Mouse (Mus musculus): ENCODE results near the gene Shank2. TPM values are rescaled to one million over a fixed set of nuclear protein-coding genes. Genes with fewer than 3 reads are reported as not detected.

Gene Shank2
- total RNA-seq, 1 experiment: 0.94 TPM

DNA sequence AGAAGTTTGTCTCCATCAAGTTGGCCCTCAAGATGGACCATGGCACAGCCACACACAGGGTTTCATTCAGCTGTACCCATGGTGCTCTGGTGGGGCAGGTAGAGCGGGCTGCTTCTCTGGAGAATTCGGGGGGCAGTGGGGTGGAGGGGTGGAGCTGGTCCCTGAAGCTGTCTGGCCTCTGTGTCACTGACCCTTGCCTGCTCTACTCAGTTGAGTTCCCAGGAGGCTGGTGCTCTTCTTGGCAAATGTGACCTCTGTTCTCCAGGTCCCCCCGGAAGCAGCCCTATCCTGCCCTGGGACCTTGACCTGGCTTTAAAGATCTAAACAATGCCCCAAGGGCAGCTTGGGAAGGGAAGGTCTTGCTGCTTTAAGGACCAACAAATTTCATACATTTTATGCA, 20.1 kb downstream of the Shank2 start:
- DNase-seq (ENCODE audit: low read depth, low spot score): no peak
- Histone ChIP-seq H3K9ac (ENCODE audit: insufficient read depth, low read depth, low read length, poor library complexity, severe bottlenecking) (no peak overlapping the region), H3K27ac (ENCODE audit: insufficient read depth, low read depth, low read length, poor library complexity, severe bottlenecking) (no peak overlapping the region), H3K9me3 (ENCODE audit: control insufficient read depth, insufficient read depth, low read depth, low read length) (no peaks in the 10 kb centered on the region), H3K4me3 (ENCODE audit: insufficient read depth in 1 of 2, low read depth in 1 of 2, low read length in 2 of 2, poor library complexity in 1 of 2, severe bottlenecking in 1 of 2) (no peak overlapping the region), H3K4me1 (ENCODE audit: control insufficient read depth in 2 of 2, insufficient read depth in 2 of 2, low read length in 2 of 2, poor library complexity in 1 of 2) (no peaks in the 10 kb centered on the region), H3K36me3 (ENCODE audit: control insufficient read depth, insufficient read depth, low read length, poor library complexity, severe bottlenecking) (no peaks in the 10 kb centered on the region)
- TF ChIP-seq HCFC1 (IDR thresholded peaks at IDR 0.05; ENCODE audit: borderline replicate concordance, insufficient read depth, low read length) (no peak), MAFK (IDR thresholded peaks at IDR 0.05; ENCODE audit: insufficient read depth, low read depth, low read length) (no peak), ZNF384 (IDR thresholded peaks at IDR 0.05; ENCODE audit: low read depth, low read length) (no peak), CHD2 (IDR thresholded peaks at IDR 0.05; ENCODE audit: low read depth, low read length) (no peak), ZC3H11A (IDR thresholded peaks at IDR 0.05; ENCODE audit: borderline replicate concordance, low read depth, low read length) (no peak)
- in situ Hi-C loops (cut with MboI; ENCODE audit: low sequenced_read_pairs in 2 of 2, unreplicated experiment in 2 of 2): no loop called here

DNA sequence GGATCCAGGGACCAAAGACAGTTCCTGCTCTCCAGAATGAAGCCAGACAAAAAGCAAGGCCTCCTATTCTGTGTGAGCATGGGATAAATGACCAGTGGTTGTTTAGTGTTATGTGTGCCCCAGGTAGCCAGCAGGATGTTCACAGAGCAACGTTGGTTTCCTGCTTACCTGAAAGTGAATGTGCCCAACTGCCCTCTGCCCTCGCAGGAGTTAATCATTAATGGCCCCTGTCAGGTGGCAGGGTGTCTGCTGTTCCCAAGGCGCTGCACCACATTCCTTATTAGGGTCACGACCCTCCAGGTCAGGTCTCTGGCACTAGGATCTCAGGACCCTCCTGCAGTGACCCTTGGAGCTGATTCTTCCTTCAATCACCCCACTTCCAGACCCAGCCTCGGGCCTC, 21.0 kb downstream of the Shank2 start:
- H3K9ac ChIP-seq (ENCODE audit: insufficient read depth, low read depth, low read length, poor library complexity, severe bottlenecking): no peak overlapping the region
- no peak overlapping the region for H3K27ac ChIP-seq (ENCODE audit: insufficient read depth, low read depth, low read length, poor library complexity, severe bottlenecking)
- no peak overlapping the region for H3K4me3 ChIP-seq (ENCODE audit: insufficient read depth in 1 of 2, low read depth in 1 of 2, low read length in 2 of 2, poor library complexity in 1 of 2, severe bottlenecking in 1 of 2)
- TF ChIP-seq ZNF384 (IDR thresholded peaks at IDR 0.05; ENCODE audit: low read depth, low read length): no peak
- no peak for TF ChIP-seq CHD2 (IDR thresholded peaks at IDR 0.05; ENCODE audit: low read depth, low read length)
- TF ChIP-seq MAFK (IDR thresholded peaks at IDR 0.05; ENCODE audit: insufficient read depth, low read depth, low read length): no peak
- TF ChIP-seq HCFC1 (IDR thresholded peaks at IDR 0.05; ENCODE audit: borderline replicate concordance, insufficient read depth, low read length): no peak
- TF ChIP-seq ZC3H11A (IDR thresholded peaks at IDR 0.05; ENCODE audit: borderline replicate concordance, low read depth, low read length): no peak
- H3K36me3 ChIP-seq (ENCODE audit: control insufficient read depth, insufficient read depth, low read length, poor library complexity, severe bottlenecking): no peaks in the 10 kb centered on the region
- no peak for DNase-seq (ENCODE audit: low read depth, low spot score)
- no peaks in the 10 kb centered on the region for H3K4me1 ChIP-seq (ENCODE audit: control insufficient read depth in 2 of 2, insufficient read depth in 2 of 2, low read length in 2 of 2, poor library complexity in 1 of 2)
- H3K9me3 ChIP-seq (ENCODE audit: control insufficient read depth, insufficient read depth, low read depth, low read length): no peaks in the 10 kb centered on the region
- in situ Hi-C loops (cut with MboI; ENCODE audit: low sequenced_read_pairs in 2 of 2, unreplicated experiment in 2 of 2): no loop called here

DNA sequence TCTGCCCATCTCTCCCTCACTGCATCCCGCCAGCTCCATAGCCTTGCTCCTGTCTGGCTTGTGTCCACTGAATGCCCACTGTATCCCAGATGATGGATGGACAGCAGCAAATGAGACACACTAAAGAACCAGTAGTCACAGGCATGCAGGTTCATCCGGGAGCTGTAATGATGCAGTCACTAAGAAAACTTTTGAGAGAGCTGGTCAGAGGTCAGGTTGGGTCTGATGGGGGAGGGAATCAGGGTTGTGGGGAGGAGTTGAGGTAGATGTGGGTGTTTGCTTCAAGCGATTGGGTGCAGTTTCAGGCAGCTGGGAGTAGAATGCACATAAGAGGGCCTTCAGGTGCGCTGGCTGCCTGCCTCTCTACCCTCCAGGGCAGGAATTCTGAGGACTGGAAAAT, 21.8 kb downstream of the Shank2 start:
- in situ Hi-C loops (cut with MboI; ENCODE audit: low sequenced_read_pairs in 2 of 2, unreplicated experiment in 2 of 2): no loop called here
- TF ChIP-seq ZNF384 (IDR thresholded peaks at IDR 0.05; ENCODE audit: low read depth, low read length): no peak
- TF ChIP-seq HCFC1 (IDR thresholded peaks at IDR 0.05; ENCODE audit: borderline replicate concordance, insufficient read depth, low read length): no peak
- TF ChIP-seq ZC3H11A (IDR thresholded peaks at IDR 0.05; ENCODE audit: borderline replicate concordance, low read depth, low read length): no peak
- TF ChIP-seq MAFK (IDR thresholded peaks at IDR 0.05; ENCODE audit: insufficient read depth, low read depth, low read length): no peak
- no peak for TF ChIP-seq CHD2 (IDR thresholded peaks at IDR 0.05; ENCODE audit: low read depth, low read length)
- H3K4me1 ChIP-seq (ENCODE audit: control insufficient read depth in 2 of 2, insufficient read depth in 2 of 2, low read length in 2 of 2, poor library complexity in 1 of 2): no peaks in the 10 kb centered on the region
- H3K27ac ChIP-seq (ENCODE audit: insufficient read depth, low read depth, low read length, poor library complexity, severe bottlenecking): no peak overlapping the region
- H3K36me3 ChIP-seq (ENCODE audit: control insufficient read depth, insufficient read depth, low read length, poor library complexity, severe bottlenecking): no peaks in the 10 kb centered on the region
- H3K9me3 ChIP-seq (ENCODE audit: control insufficient read depth, insufficient read depth, low read depth, low read length): no peaks in the 10 kb centered on the region
- H3K9ac ChIP-seq (ENCODE audit: insufficient read depth, low read depth, low read length, poor library complexity, severe bottlenecking): no peak overlapping the region
- no peak overlapping the region for H3K4me3 ChIP-seq (ENCODE audit: insufficient read depth in 1 of 2, low read depth in 1 of 2, low read length in 2 of 2, poor library complexity in 1 of 2, severe bottlenecking in 1 of 2)
- no peak for DNase-seq (ENCODE audit: low read depth, low spot score)

DNA sequence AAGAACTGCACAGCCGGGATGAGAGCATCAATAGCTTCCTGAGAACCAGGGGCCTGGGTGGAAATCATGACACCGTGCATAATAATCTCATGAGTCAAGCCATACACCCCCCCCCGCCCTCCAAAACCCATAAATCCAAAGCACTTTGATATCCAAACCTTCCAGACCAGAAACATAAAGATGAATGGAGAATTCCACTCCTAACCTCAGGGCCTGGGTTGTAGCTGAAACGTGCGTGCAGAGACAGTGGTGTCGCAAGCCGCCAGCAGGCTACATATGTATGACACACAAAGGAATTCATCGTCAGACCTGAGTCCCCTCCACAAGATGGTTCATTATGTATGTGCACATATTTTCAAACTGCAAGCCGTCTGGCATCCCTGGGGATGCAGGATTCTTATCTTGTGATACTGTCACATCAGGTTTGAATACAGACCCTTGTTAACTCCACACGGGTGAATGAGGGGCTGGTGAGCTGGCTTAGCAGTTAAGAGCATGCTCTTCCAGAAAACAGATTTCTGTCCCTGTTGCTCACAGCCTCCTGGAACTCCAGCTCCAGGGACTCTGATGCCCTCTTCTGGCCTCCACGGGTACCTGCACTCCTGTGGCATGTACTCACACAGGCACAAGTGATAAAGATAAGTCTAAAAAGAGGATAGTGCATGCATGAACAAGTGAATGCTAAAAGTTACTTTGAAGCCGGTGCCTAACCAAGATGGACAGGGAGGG, 24.5 kb downstream of the Shank2 start:
- H3K4me1 ChIP-seq (ENCODE audit: control insufficient read depth in 2 of 2, insufficient read depth in 2 of 2, low read length in 2 of 2, poor library complexity in 1 of 2): no peaks in the 10 kb centered on the region
- in situ Hi-C loops (cut with MboI; ENCODE audit: low sequenced_read_pairs in 2 of 2, unreplicated experiment in 2 of 2): no loop called here
- TF ChIP-seq MAFK (IDR thresholded peaks at IDR 0.05; ENCODE audit: insufficient read depth, low read depth, low read length) (no peak), HCFC1 (IDR thresholded peaks at IDR 0.05; ENCODE audit: borderline replicate concordance, insufficient read depth, low read length) (no peak), CHD2 (IDR thresholded peaks at IDR 0.05; ENCODE audit: low read depth, low read length) (no peak), ZNF384 (IDR thresholded peaks at IDR 0.05; ENCODE audit: low read depth, low read length) (no peak), ZC3H11A (IDR thresholded peaks at IDR 0.05; ENCODE audit: borderline replicate concordance, low read depth, low read length) (no peak; the same call in 1 of the 2 replicates)
- no peaks in the 10 kb centered on the region for H3K9me3 ChIP-seq (ENCODE audit: control insufficient read depth, insufficient read depth, low read depth, low read length)
- no peak for DNase-seq (ENCODE audit: low read depth, low spot score)
- H3K27ac ChIP-seq (ENCODE audit: insufficient read depth, low read depth, low read length, poor library complexity, severe bottlenecking): no peak overlapping the region
- H3K9ac ChIP-seq (ENCODE audit: insufficient read depth, low read depth, low read length, poor library complexity, severe bottlenecking): no peak overlapping the region
- H3K4me3 ChIP-seq (ENCODE audit: insufficient read depth in 1 of 2, low read depth in 1 of 2, low read length in 2 of 2, poor library complexity in 1 of 2, severe bottlenecking in 1 of 2): no peak overlapping the region
- no peaks in the 10 kb centered on the region for H3K36me3 ChIP-seq (ENCODE audit: control insufficient read depth, insufficient read depth, low read length, poor library complexity, severe bottlenecking)
